Comparison of ENCODE assay signal across 38 mouse cellular contexts in genomic region chr4:154703426-154704070, GRCm38 (mm10). TPM values are rescaled to one million over a fixed set of nuclear protein-coding genes. Genes with fewer than 3 reads are reported as not detected.
DNase-seq lines count a peak whose midpoint lies in the region; ATAC-seq and TF ChIP-seq lines count a peak whose summit lies in the region.
"Had no signal": no experiment of that assay in that cellular context is flagged by ENCODE, and none has a peak within 500 bp of the region (broad histone marks: within the 10 kb centered on the region; RNA-seq: fewer than 3 reads in every experiment).

No protein-coding gene starts in this region.

- no peak overlapping the region for H3K27ac ChIP-seq in forebrain, embryonic 11.5 days (ENCODE audit: low read depth, low read length)
- no peak overlapping the region for H3K27ac ChIP-seq in forebrain, embryonic 14.5 days (ENCODE audit: low read depth, low read length)
- 0 out of 2 replicates have a peak overlapping the region, but pooled peaks have one; percentile 33 for H3K27ac ChIP-seq in kidney, adult 2 months (ENCODE audit: insufficient read depth, low read depth, low read length)
- no peak overlapping the region for H3K27ac ChIP-seq in kidney, embryonic 14.5 days (ENCODE audit: low read depth, low read length)
- H3K27ac ChIP-seq: embryonic facial prominence, embryonic 10.5 days; embryonic facial prominence, embryonic 15.5 days; forebrain, embryonic 13.5 days; hindbrain, embryonic 14.5 days; layer of hippocampus, adult 2 months; liver, embryonic 13.5 days had no signal

- DNase-seq in forebrain, embryonic 11.5 days (ENCODE audit: low spot score): peak; percentile 40
- no peak for DNase-seq in forebrain, embryonic 14.5 days (ENCODE audit: low spot score)
- DNase-seq in kidney, adult 2 months: no peak
- DNase-seq in testis, postnatal 10 days (ENCODE audit: low spot score): peak; percentile 24
- no peak for DNase-seq in testis, postnatal 14 days (ENCODE audit: low spot score)
- no peak for DNase-seq in frontal cortex, postnatal 10 days (ENCODE audit: low spot score in 2 of 2)
- DNase-seq in gastrocnemius, adult 18-20 months (ENCODE audit: low spot score): no peak
- DNase-seq: adrenal gland, postnatal 10 days; cerebellum, adult 8-10 months; cerebellum, postnatal 25 days; gastrocnemius, postnatal 10 days; heart, postnatal 4 days; kidney, adult 8-10 months; kidney, postnatal 25 days; liver, embryonic 13.5 days; lung, adult 18-20 months; lung, postnatal 10 days; right cerebral cortex, adult 18-20 months; spleen, adult 18-20 months; thymus, adult 2 months; thymus, postnatal 36 days had no signal

- 77% methylated on average over 7 of the region's 7 CpGs for WGBS in forebrain, embryonic 11.5 days
- 71% methylated on average over 7 of the region's 7 CpGs for WGBS in forebrain, embryonic 14.5 days
- 52% methylated on average over 7 of the region's 7 CpGs for WGBS in kidney, adult 2 months
- WGBS in kidney, embryonic 14.5 days: 52% methylated on average over 7 of the region's 7 CpGs

- H3K4me3 ChIP-seq in forebrain, embryonic 11.5 days (ENCODE audit: low read depth, low read length): no peak overlapping the region
- H3K4me3 ChIP-seq in forebrain, embryonic 14.5 days (ENCODE audit: low read depth, low read length): no peak overlapping the region
- H3K4me3 ChIP-seq in kidney, adult 2 months (ENCODE audit: insufficient read depth, low read depth, low read length): no peak overlapping the region
- H3K4me3 ChIP-seq in kidney, embryonic 14.5 days (ENCODE audit: low read length): no peak overlapping the region
- H3K4me3 ChIP-seq: embryonic facial prominence, embryonic 10.5 days; embryonic facial prominence, embryonic 15.5 days; forebrain, embryonic 13.5 days; layer of hippocampus, adult 2 months; liver, embryonic 13.5 days had no signal

- H3K4me1 ChIP-seq in forebrain, embryonic 11.5 days (replicated peaks; ENCODE audit: control insufficient read depth, insufficient read depth, low read length): 0 out of 2 replicates have a peak, but pooled peaks cover 3% of the 10 kb centered on the region
- H3K4me1 ChIP-seq in forebrain, embryonic 14.5 days (ENCODE audit: control insufficient read depth, insufficient read depth, low read length): no peaks in the 10 kb centered on the region
- 0 out of 2 replicates have a peak, but pooled peaks cover 9% of the 10 kb centered on the region for H3K4me1 ChIP-seq in kidney, adult 2 months (ENCODE audit: control insufficient read depth, insufficient read depth, low read length)
- H3K4me1 ChIP-seq in kidney, embryonic 14.5 days (ENCODE audit: control insufficient read depth, insufficient read depth, low read length): no peaks in the 10 kb centered on the region
- H3K4me1 ChIP-seq: embryonic facial prominence, embryonic 15.5 days; forebrain, embryonic 13.5 days had no signal

- H3K9ac ChIP-seq in forebrain, embryonic 11.5 days (ENCODE audit: low read length): no peak overlapping the region
- no peak overlapping the region for H3K9ac ChIP-seq in forebrain, embryonic 14.5 days (ENCODE audit: low read length)
- H3K9ac ChIP-seq in kidney, embryonic 14.5 days (ENCODE audit: low read depth, low read length): no peak overlapping the region
- H3K9ac ChIP-seq: embryonic facial prominence, embryonic 15.5 days; forebrain, embryonic 13.5 days; hindbrain, embryonic 14.5 days; liver, embryonic 13.5 days had no signal

- TF ChIP-seq POLR2A in kidney, adult 2 months (IDR thresholded peaks at IDR 0.05; ENCODE audit: low read depth, low read length): no peak

- H3K27me3 ChIP-seq in forebrain, embryonic 11.5 days (ENCODE audit: control insufficient read depth, insufficient read depth, low read length): no peaks in the 10 kb centered on the region
- no peaks in the 10 kb centered on the region for H3K27me3 ChIP-seq in forebrain, embryonic 14.5 days (replicated peaks; ENCODE audit: control insufficient read depth, insufficient read depth, low read length)
- H3K27me3 ChIP-seq in kidney, adult 2 months (replicated peaks; ENCODE audit: control insufficient read depth, insufficient read depth, low read length): no peaks in the 10 kb centered on the region
- H3K27me3 ChIP-seq in kidney, embryonic 14.5 days (ENCODE audit: control insufficient read depth, insufficient read depth, low read length): 0 out of 2 replicates have a peak, but pooled peaks cover 3% of the 10 kb centered on the region
- H3K27me3 ChIP-seq: CH12.LX; forebrain, embryonic 13.5 days had no signal

- no peaks in the 10 kb centered on the region for H3K36me3 ChIP-seq in forebrain, embryonic 11.5 days (ENCODE audit: control insufficient read depth, insufficient read depth, low read length)
- H3K36me3 ChIP-seq in forebrain, embryonic 14.5 days (ENCODE audit: control insufficient read depth, insufficient read depth, low read length): no peaks in the 10 kb centered on the region
- H3K36me3 ChIP-seq in kidney, adult 2 months (ENCODE audit: control insufficient read depth, insufficient read depth, low read length): no peaks in the 10 kb centered on the region
- no peaks in the 10 kb centered on the region for H3K36me3 ChIP-seq in kidney, embryonic 14.5 days (ENCODE audit: control insufficient read depth, insufficient read depth, low read length)
- H3K36me3 ChIP-seq: embryonic facial prominence, embryonic 10.5 days; embryonic facial prominence, embryonic 15.5 days; liver, embryonic 13.5 days had no signal

- no peak for ATAC-seq in forebrain, embryonic 11.5 days (replicated peaks; ENCODE audit: low FRiP score)
- ATAC-seq in forebrain, embryonic 14.5 days: no peak
- no peak for ATAC-seq in kidney, embryonic 14.5 days (ENCODE audit: low FRiP score, low TSS enrichment)
- ATAC-seq: forebrain, embryonic 13.5 days; midbrain, embryonic 16.5 days had no signal

- H3K4me2 ChIP-seq in forebrain, embryonic 11.5 days (ENCODE audit: low read depth, low read length, severe bottlenecking): no peak overlapping the region
- no peak overlapping the region for H3K4me2 ChIP-seq in forebrain, embryonic 14.5 days (ENCODE audit: low read length)
- H3K4me2 ChIP-seq in kidney, embryonic 14.5 days (replicated peaks; ENCODE audit: low read depth, low read length): no peak overlapping the region
- H3K4me2 ChIP-seq: embryonic facial prominence, embryonic 15.5 days; forebrain, embryonic 13.5 days; hindbrain, embryonic 14.5 days; liver, embryonic 13.5 days had no signal

- H3K9me3 ChIP-seq in forebrain, embryonic 11.5 days (ENCODE audit: control insufficient read depth, low read length): no peaks in the 10 kb centered on the region
- no peaks in the 10 kb centered on the region for H3K9me3 ChIP-seq in forebrain, embryonic 14.5 days (replicated peaks; ENCODE audit: control insufficient read depth, low read length)
- H3K9me3 ChIP-seq in kidney, embryonic 14.5 days (ENCODE audit: control insufficient read depth, low read length): no peaks in the 10 kb centered on the region
- H3K9me3 ChIP-seq: embryonic facial prominence, embryonic 10.5 days; embryonic facial prominence, embryonic 15.5 days; forebrain, embryonic 13.5 days; liver, embryonic 13.5 days had no signal

- TF ChIP-seq CTCF in kidney, adult 2 months (conservative IDR thresholded peaks at IDR 0.05; ENCODE audit: insufficient read depth, insufficient read length, low read depth, low read length): no peak

RNA-seq across cellular contexts. Expression of gene Actrt2, which starts 35.9 kb away (rescaled TPM):
- not detected in 2 replicates for polyA plus RNA-seq in forebrain, embryonic 11.5 days (2014; fragmentation: Nextera tagmentation; extraction: Ambion mirVana)
- not detected in 2 replicates for polyA plus RNA-seq in forebrain, embryonic 14.5 days (2014; fragmentation: Nextera tagmentation; extraction: Ambion mirVana)
- 0.05 and 0.06 TPM in 2 replicates for polyA plus RNA-seq in kidney, adult 2 months (2012; rRNA removed)
- polyA plus RNA-seq in kidney, embryonic 14.5 days (2014; fragmentation: Nextera tagmentation; extraction: Ambion mirVana): not detected in 2 replicates
- not detected for total RNA-seq in gastrocnemius, adult 18-20 months (2021)
- total RNA-seq: adrenal gland, postnatal 10 days; CH12.LX; ES-E14; gastrocnemius, postnatal 10 days; heart, postnatal 4 days; layer of hippocampus, adult 2 months; layer of hippocampus, postnatal 14 days; left cerebral cortex, adult 8-10 months; left cerebral cortex, postnatal 36 days; neutrophil, adult 5-6 weeks had no signal
- polyA plus RNA-seq: C2C12; embryonic facial prominence, embryonic 10.5 days; embryonic facial prominence, embryonic 15.5 days; forebrain, embryonic 13.5 days; heart, embryonic 16.5 days; hindbrain, embryonic 14.5 days; liver, embryonic 13.5 days; midbrain, embryonic 16.5 days; neural tube, embryonic 11.5 days; stomach, embryonic 16.5 days had no signal

Comparison
In these comparisons a context has a peak if more than half of its experiments do, and no peak if none do; other contexts are left out.
1. DNase-seq: peak in forebrain, embryonic 11.5 days (single experiment) and testis, postnatal 10 days (single experiment); none in forebrain, embryonic 14.5 days (single experiment), kidney, adult 2 months (single experiment), testis, postnatal 14 days (single experiment), frontal cortex, postnatal 10 days (0 of 2) and gastrocnemius, adult 18-20 months (single experiment).